Mouse (Mus musculus) liver (tissue): ENCODE measurements around the gene Col5a1.

Experiments used
- DNase-seq: peaks from one replicate; pipeline ENCODE4 v3.0.0-alpha.2; 2020; ENCODE audit warnings: mixed read lengths

Gene Col5a1

DNA sequence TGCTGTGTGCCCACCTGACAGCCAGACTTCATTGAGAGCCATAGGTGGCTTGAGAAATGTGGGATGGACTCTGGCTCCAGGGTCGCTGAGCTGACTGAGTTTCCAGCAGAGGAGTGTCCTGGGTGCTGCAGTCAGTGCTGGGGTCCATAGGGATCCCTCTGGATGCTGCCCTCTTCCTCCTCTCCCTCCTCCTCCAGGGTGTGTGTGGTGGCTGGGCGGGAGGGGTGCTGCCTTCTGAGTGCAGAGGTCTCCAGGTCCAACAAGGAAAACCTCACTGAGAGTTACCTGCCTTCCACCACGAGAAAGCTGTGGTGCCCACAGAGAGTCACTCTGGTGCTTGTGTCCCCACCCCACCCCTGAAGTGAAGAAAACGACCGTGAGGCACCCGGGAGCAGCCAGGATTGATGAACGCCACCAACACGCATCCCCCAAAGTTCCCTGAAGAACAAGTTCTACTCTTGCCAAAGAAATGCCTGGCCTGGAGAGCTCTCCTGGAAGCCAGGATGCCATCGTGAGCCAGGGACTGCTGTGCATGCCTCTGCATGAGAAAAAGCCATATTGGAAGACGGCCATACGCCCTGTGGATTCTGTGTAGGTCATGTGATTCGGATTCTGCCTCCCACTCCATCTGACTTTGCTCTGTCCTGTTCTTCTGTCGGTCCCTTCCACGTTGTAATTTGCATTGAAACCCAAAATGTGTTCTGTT lies 152.3 kb downstream of the Col5a1 start:
- DNase-seq: no peak

DNA sequence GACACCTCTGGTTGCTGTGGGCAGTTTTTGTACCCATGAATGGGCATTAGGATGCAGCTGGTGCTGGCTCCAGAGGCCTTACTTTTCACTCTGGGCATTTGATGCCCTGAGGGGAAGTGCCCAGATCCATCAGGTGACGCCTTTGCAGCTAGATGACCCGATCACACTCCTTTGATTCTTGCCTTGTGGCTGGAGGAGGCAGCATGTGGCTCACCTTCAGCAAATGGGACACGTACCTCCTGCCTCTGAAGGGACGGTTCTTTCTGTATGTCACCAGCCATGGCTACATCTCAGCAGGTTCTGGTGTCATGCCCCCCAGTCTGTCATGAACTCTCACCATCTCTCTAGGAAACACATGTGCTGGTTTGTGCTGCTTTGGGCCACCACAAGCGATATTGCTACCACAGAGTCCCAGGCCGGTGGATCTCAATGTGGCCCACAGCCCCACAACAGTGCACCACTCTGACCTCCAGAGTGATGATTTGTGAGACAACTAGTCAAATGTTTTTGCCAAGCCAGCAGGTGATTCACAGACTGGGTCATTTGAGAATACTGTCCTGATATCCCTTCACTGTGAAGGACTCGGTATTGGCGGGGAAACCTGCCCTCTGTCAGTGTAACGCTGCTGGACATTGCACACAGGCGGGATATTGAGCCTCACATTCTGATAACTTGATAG lies 153.6 kb downstream of the Col5a1 start:
- no peak for DNase-seq

DNA sequence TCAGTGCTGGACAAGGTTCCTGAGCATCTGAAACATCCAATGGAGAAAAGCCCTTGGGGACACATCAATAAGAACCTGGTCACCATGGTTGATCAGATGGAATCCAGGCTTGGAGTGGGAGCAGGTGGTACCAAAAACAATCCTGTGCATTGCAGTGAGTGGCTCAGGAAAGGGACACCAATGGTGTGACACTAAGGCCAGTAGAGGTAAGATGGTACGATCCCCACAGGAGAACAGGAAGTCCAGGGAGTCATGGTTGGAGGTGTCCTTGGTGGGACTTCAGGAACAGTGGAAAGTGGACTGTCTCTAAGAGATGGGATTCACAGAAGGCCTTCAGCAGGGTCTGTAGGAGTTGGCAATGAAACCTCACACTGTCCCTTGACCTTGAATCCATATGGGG lies 154.2 kb downstream of the Col5a1 start:
- DNase-seq: no peak

DNA sequence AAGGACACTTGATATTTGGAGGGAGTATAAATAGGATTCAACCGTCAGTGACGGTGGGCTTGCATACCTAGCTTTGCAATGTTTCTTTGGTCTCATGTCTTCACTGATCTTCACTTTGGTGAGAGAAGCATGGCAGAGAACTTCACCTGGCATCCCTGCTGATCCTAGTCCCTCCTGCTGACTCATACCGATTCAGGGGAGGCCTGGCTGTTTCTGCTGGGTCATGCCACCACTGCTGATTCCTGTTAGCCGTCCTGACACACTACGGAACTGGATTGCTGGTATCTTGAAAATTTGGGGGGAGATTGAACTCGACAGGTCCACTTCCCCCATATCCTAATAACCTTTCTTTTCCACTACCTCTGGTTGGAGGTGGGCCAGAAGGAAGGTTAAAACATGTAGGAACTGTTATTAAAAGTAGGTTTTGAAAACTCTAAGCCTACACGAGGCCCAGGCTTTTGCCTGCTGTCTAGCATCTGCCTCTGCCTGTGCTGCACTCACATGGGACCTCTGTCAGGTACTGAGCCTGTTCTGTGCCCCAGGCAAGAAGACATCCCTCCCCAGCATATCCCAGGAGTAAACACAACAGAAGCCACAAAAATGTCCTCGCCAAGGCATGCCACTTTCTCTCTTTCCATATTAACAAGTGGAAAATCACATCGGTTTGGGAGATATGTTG lies 158.8 kb downstream of the Col5a1 start:
- DNase-seq: peak; percentile 81

DNA sequence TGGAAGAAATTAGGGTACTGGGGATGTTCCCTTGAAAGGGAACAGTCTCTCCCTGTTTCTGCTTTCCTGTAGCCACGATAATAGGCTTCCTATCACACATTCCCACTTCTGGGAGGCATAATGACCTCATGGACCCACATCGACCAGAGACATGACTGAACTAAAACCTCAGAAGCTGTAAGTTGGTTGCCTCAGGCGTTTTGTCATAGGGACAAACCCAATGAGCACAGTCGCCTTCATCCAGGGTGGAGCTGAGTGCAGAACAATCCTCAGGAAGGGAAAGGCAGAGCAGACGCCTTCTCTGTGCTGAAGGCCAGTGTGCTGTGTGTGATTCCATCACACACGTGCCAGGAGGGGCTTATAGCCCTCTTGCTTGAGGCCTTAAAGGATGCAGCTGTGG lies 160.1 kb downstream of the Col5a1 start:
- no peak for DNase-seq

DNA sequence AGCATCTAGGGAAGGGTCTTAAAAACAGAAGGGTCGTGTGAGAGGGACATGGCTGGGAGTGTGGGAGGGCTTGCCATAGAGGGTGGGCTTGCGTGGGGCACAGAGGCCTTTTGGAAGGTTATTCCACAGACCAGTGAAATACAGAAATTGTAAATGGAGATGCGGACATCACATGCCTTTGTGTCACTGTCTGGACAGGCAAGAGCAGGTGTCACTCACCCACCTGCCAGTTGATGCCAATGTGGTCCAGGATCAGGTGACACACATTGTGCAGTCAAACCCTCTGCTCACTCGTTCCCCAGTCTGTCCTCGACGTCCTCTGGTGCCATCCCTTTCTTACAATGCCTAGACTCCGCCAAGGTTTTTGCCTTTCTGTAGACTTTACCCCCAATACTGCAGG lies 160.9 kb downstream of the Col5a1 start:
- no peak for DNase-seq

DNA sequence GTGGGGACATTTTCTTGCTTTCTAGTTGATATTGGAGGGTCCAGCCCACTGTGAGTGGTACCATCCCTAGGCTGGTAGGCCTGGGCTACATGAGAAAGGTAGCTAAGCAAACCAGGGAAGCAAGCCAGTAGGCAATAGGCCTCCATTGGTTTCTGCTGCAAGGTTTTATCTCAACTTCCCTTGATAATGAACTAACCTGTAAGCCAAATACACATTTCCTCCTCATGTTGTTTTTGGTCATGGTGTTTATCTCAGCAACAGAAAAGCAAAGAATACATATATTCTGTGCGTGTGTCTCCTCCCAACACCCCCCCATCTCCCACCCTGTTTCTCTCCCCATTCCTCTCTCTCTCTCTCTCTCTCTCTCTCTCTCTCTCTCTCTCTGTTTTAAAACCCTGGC lies 173.7 kb downstream of the Col5a1 start:
- DNase-seq: no peak

DNA sequence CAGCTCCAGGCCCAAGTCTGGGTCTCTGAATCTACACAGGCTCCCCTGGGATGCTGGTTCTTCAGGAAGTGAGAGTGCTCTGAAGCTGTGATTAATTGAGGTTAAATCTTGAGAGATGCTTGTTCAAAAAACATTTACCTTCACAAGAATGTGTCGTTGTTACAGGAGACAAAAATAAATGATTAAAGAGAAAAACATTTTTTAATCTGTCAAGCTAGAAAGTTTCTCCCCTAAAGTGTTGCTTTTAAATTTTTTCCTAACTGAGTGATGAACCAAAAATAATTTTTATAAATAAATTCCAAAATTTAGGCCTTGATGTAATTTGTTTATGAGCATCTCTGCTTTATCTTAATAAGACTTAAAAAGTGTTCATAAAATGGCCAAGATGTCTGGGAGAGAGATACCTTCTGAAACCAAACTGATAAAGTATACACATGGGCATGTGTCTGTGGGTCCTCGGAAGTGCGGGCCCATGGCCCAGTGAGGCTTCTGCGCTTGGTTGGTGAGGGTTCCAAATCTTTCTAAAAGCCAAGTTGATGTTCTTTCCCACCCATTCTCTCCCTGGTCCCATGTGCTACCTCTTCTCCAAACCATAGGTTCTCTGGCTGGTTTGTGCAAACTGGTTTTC lies 177.6 kb downstream of the Col5a1 start:
- DNase-seq: peak; percentile 60

DNA sequence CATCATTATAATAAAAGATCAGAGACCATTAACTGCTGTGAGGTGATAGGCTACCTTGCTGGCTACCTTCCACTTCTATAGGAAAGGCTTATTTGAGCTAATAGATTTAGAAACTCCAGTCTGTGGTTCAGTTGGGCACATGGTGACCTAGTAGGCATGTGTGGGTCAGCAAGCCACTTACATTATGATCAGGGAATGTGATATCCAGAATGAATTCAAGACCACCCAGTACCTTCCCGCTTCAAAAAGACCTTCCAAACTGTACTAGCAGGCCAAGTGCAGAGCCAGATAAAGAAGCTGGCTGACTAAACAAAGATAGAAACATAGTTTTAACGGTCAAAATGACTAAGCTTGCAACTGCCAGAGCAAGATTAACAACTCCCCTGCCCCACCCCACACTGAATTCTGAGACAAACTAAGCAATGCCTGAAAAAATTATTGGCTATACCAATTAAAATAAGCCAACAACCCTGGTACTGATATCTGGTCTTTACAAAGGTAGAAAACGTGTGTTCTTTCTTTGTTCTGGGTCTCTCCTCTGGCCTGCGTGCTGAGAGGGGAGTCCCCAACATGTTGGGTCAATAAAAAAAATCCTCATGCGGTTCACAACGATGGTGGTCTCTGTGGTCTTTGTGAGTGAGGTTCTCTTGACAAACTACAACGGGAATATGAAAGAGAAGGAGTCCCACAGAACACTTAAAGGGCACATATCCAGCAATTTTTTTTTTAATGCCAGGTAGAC lies 178.3 kb downstream of the Col5a1 start:
- DNase-seq: peak; percentile 83

DNA sequence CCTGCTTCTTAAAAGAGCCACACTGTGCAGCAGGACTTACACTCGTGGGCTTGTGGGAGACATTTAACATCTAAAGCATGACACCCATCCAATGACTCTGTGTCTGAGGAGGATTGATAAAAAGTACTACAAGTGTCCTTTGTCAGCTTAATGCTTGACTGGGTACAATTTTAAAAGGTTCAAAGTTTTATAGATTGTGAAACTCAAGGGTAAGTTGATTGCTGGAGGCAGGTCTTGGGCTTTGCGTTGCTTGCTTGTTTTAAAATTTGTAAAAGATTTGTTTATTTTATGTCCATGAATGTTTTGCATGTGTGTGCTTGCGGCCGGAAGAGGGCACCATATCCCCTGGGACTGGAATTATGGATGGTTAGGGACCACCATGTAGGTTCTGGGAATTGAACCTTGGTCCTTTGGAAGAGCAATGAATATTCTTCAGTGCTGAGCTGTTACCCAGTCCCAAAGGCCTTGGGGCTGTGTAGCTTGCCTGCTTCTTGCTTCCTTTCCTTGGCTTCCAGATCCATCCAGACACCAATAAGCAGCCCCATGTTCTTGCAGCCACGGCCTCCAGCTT lies 178.9 kb downstream of the Col5a1 start:
- DNase-seq: no peak

DNA sequence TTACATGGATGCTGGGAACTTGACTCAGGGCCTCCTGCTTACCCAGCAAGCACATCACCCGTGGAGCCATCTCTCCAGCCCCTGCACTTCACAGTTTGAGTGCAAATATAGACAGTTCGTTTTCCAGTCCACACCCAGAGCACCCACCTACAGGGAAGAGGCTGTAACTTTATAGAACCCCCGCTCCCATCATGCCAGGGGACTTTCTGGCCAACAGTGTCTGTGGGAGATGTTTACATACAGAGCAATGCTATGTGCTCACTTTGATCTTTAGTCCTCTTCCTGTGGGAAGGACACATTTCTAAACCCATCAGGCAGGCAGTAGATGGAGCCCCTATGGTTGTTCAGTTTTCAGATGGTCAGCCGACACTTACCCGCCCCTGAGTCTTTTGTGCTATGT lies 180.5 kb downstream of the Col5a1 start:
- no peak for DNase-seq

DNA sequence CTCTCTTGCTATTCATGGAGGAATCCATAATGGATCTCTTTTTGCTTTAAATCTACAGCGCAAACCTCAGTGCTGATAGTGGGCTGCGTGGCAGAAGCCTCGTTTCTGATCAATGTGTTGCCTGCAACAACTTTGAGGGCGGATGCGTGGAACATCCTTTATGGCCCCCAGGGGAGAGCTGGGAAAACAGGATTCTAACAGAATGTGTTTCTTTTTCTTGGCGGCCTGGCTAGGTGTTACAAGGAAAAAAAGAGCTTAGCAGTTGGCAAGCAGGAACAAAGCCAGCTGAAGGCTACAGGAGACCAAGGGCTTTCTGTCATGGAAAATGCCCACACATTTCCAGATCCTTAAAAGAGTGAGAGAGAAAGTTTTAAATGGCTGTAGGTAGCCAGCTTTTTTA lies 180.9 kb downstream of the Col5a1 start:
- no peak for DNase-seq

DNA sequence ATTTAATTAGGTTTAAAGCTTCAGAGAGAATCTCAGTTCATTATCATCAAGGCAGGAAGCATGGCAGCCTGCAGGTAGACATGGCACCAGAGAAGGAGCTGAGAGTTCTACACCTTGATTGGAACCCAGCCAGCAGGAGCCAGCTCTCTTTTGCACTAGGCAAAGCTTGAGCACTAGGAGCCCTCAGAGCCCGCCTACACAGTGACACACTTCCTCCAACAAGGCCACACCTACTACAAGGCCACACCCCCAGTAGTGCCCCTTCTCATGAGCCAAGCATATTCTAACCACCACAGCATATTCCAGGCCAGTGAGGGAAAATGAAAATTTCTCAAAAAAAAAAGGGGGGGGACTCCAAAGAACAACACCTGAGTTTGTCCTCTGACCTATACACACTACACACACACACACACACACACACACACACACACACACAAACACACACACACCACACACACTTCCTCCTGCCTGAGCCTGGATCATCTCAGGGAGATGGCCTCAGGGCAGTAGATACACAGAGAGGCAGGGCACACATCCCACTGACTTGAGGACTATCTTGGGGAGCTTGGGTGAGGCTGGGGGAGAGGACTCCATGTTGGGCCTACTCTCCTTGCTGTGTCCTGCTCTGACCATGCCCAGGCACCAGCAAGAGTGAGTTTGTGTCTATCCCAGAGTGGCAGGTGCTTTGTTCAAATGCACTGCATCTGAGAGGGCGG lies 181.8 kb downstream of the Col5a1 start:
- peak; percentile 88 for DNase-seq

DNA sequence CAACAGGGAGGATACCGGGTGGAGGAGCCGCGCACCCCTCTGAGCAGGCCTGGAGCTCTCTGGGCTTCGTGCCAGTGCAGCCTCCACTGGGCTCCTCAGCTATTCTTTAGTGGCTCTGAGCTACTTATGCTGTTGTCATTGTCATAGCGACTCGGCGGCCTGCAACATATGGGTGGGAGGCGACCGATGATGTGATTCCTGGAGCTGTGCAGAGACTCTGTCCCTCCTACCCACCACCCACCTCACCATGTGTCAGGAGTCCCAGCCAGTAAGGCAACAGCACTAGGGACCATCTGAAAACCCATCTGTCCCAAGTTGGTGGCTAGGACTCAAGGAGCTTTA lies 182.3 kb downstream of the Col5a1 start:
- DNase-seq: peak; percentile 63

DNA sequence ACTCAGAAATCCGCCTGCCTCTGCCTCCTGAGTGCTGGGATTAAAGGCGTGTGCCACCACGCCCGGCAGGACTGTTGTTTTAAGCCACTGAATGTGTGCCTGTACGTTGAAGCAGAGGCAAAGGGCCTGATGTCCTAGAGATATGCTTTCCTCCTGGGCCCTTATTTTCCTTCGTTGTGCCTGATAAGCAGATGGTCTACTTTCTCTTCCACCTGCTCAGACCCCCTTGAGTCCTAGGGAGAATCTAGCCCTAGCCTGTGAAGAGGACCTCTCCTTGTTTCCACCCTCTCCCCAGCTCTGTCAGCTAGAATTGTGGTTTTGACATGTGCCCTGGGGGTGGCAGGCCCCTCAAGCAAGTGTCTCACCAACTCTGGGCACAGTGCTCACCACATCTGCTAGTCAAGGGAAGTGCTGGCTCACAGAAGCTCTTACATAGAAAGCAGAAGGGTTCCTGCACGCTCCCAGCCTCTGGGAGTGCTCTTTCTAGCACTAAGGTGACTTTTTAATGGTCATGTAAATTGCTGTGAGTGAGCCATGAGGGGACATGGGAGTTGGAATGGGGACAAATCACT lies 189.5 kb downstream of the Col5a1 start:
- no peak for DNase-seq

DNA sequence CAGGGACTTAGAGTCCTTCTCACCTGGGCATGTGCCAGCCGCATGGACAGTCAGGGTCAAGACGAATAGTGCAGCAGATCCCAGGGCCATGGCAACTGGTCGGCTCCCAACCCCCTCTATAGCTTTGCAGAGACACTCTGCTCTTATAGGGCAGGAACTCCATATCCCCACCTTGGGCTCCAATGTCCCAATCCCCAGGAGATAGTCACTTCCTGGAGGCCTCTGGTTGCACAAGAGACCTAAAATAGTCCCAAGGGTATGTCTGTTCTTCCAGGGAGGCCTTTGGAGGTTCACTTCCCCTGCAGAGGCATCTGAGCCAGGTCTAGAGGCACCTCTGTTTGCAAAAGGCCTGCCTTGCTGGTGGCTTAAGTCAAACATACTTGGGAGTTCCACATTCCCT lies 198.5 kb downstream of the Col5a1 start, which contains the start of gene Fcnb:
Gene Fcnb, minus strand, starts transcription at position 118 of the 400 bp plus-strand sequence.
- DNase-seq: no peak

DNA sequence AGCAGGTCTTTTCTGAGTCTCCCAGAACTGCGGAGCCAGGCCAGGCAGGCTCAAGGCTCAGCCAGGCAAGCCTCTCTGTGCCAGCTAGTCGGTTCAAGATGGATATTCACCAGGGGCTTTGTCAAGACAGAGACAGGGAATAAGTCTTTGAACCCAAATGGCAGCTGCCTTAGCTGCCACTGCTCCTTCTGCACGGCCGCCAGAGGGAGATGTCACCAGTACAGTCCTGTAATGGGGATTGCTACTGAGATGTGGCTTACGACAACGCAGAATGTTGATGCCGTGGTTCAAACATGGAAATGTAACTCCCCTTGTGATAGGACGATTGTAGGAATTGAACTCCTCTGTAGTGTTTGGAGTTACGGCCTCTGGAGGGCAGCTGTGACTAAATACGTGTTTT lies 199.9 kb downstream of the Col5a1 start:
- DNase-seq: no peak

DNA sequence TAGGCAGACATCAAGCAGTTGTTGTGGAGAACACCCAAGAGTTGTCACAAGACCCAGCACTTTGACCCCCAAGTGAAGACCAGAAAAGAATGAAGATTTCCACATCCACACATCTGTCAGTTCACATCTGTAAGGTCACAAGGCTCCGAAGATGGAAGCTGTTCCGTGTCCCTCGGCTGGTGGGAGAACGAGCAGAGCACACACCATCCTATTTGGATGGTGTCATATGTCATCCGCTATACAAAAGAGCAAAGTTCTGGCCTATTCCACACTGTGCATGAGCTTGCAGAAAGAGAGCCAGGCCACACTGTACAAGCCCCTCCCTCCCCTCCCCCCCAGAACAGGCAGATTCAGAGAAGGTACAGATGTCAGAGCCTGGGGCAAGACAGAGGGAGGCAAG lies 202.9 kb downstream of the Col5a1 start:
- no peak for DNase-seq
